Mouse (Mus musculus) ES-Bruce4 (cell line): Measurements from ENCODE around the gene Sdhaf2. TPM values are rescaled to one million over a fixed set of nuclear protein-coding genes. Genes with fewer than 3 reads are reported as not detected.

Experiments
- H3K27ac ChIP-seq: 2 replicates; pipeline ENCODE4 v1.5.1; 2012; ENCODE audit warnings: low read length, inconsistent platforms; ENCODE audit not compliant: insufficient read depth
- H3K27me3 ChIP-seq: 2 replicates; pipeline ENCODE4 v1.6.1; 2012; ENCODE audit warnings: mild to moderate bottlenecking, low read length, inconsistent platforms; ENCODE audit not compliant: control insufficient read depth, poor library complexity, insufficient read depth, severe bottlenecking
- H3K36me3 ChIP-seq: 2 replicates; pipeline ENCODE4 v1.6.1; 2012; ENCODE audit warnings: inconsistent platforms, mild to moderate bottlenecking, low read length, moderate library complexity; ENCODE audit not compliant: control insufficient read depth, poor library complexity, insufficient read depth, severe bottlenecking
- H3K4me1 ChIP-seq: one replicate; pipeline ENCODE4 v1.8.1; 2011; ENCODE audit warnings: low read length; ENCODE audit not compliant: control insufficient read depth, insufficient read depth
- H3K4me3 ChIP-seq: 2 replicates; pipeline ENCODE4 v1.5.1; 2011; ENCODE audit warnings: low read depth, mild to moderate bottlenecking, low read length
- H3K9ac ChIP-seq: 2 replicates; pipeline ENCODE4 v1.6.1; 2012; ENCODE audit warnings: low read depth, mild to moderate bottlenecking, inconsistent platforms; ENCODE audit not compliant: poor library complexity, severe bottlenecking
- H3K9me3 ChIP-seq: replicated peaks from 2 replicates; pipeline ENCODE4 v1.6.1; 2012; ENCODE audit warnings: mild to moderate bottlenecking, low read length, inconsistent platforms; ENCODE audit not compliant: control insufficient read depth, poor library complexity, insufficient read depth, severe bottlenecking
- CTCF ChIP-seq: IDR thresholded peaks from one replicate; pipeline ENCODE4 v1.8.1; 2011; ENCODE audit warnings: low read depth, low read length
- EP300 ChIP-seq: IDR thresholded peaks from 2 replicates; pipeline ENCODE4 v1.6.1; 2011; ENCODE audit warnings: low read depth, low read length; ENCODE audit not compliant: insufficient read depth
- POLR2A ChIP-seq: IDR thresholded peaks from one replicate; pipeline ENCODE4 v1.8.1; 2011; ENCODE audit warnings: low read length; ENCODE audit not compliant: insufficient read depth
- polyA plus RNA-seq: library from polyadenylated mRNA; stranded (reverse); fragments of >200 nt; gene quantifications from 2 replicates; pipeline ENCODE4 v1.2.4, GENCODE M21; 2011; ENCODE audit warnings: low read depth; ENCODE audit not compliant: missing spikeins, insufficient read depth, insufficient read length

The Sdhaf2 gene
- polyA plus RNA-seq, 1 experiment: 39.6 TPM

DNA sequence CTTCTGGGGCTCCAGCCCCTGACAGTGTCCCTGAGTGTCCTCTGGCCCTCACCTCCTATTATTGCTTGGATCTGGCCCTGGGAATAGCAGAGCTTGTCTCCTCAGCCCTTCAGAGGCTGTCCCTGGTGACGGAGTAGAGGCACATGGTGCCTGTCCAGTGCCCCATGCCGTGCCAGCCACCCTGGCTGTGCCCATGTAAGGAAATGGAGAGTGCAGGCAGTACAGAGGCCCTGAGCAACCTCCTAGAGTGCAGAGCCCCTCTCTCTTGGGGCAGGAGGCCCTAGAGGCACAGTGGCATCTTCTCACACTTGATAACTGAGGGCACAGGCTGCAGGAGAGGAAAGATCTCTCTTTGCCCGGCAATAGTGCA is 70.5 kb downstream of the Sdhaf2 start:
- H3K9me3 ChIP-seq: no peaks in the 10 kb centered on the region
- H3K27me3 ChIP-seq: peaks cover 6% of the 10 kb centered on the region
- H3K27ac ChIP-seq: no peak overlapping the region
- H3K36me3 ChIP-seq: no peaks in the 10 kb centered on the region
- no peak overlapping the region for H3K4me3 ChIP-seq
- no peak for TF ChIP-seq EP300
- TF ChIP-seq CTCF: no peak
- TF ChIP-seq POLR2A: no peak
- H3K4me1 ChIP-seq: no peaks in the 10 kb centered on the region
- no peak overlapping the region for H3K9ac ChIP-seq

GRCm38 (mm10) chr19:10454718-10455436 is 71.1 kb downstream of the Sdhaf2 start:
- H3K9me3 ChIP-seq: no peaks in the 10 kb centered on the region
- H3K4me1 ChIP-seq: no peaks in the 10 kb centered on the region
- no peak overlapping the region for H3K9ac ChIP-seq
- no peaks in the 10 kb centered on the region for H3K36me3 ChIP-seq
- H3K27ac ChIP-seq: no peak overlapping the region
- TF ChIP-seq CTCF: no peak
- TF ChIP-seq POLR2A: no peak
- no peak for TF ChIP-seq EP300
- H3K27me3 ChIP-seq: peaks cover 6% of the 10 kb centered on the region
- H3K4me3 ChIP-seq: no peak overlapping the region

Other genes starting within 250 kb of the Sdhaf2 start
- 1.2 and 1.6 TPM in 2 replicates for gene Dagla, start 221.3 kb downstream of the Sdhaf2 start, polyA plus RNA-seq
- 4.1 and 4.9 TPM in 2 replicates for gene Syt7, start 137.1 kb downstream of the Sdhaf2 start, polyA plus RNA-seq
- gene Lrrc10b, start 68.7 kb downstream of the Sdhaf2 start, polyA plus RNA-seq: not detected in 2 replicates
- 0.58 and 1.4 TPM in 2 replicates for gene Ppp1r32, start 43.2 kb downstream of the Sdhaf2 start, polyA plus RNA-seq
- 73.5 and 76.3 TPM in 2 replicates for gene Cpsf7, start 876 bp downstream of the Sdhaf2 start, polyA plus RNA-seq
- 10.4 and 12.2 TPM in 2 replicates for gene Tmem216, start 30.1 kb upstream of the Sdhaf2 start, polyA plus RNA-seq
- gene Cyb561a3, start 51.0 kb upstream of the Sdhaf2 start, polyA plus RNA-seq: 11.6 and 13.5 TPM in 2 replicates
- 25.3 TPM in 2 replicates for gene Tmem138, start 51.2 kb upstream of the Sdhaf2 start, polyA plus RNA-seq
- 876 and 913 TPM in 2 replicates for gene Ddb1, start 79.2 kb upstream of the Sdhaf2 start, polyA plus RNA-seq
- 28.1 and 29.0 TPM in 2 replicates for gene Tkfc, start 79.5 kb upstream of the Sdhaf2 start, polyA plus RNA-seq
- gene Vwce, start 108.1 kb upstream of the Sdhaf2 start, polyA plus RNA-seq: 1.9 and 2.0 TPM in 2 replicates
- 2.9 and 4.1 TPM in 2 replicates for gene Pga5, start 151.9 kb upstream of the Sdhaf2 start, polyA plus RNA-seq
- 11.5 and 12.3 TPM in 2 replicates for gene Vps37c, start 162.6 kb upstream of the Sdhaf2 start, polyA plus RNA-seq
- gene Cd5, start 212.9 kb upstream of the Sdhaf2 start, polyA plus RNA-seq: not detected in 2 replicates